Mouse (Mus musculus) layer of hippocampus, postnatal 36 days (tissue): ENCODE data around the gene Gm11273. TPM values are rescaled to one million over a fixed set of nuclear protein-coding genes. Genes with fewer than 3 reads are reported as not detected.
A peak's percentile ranks its signal among the peaks of the same experiment; 100 is the strongest.
"Not testable (repeated sequence)": the region's sequence is repeated elsewhere in the genome, so short reads cannot be mapped to it uniquely, and the experiment has no call there.

Experiments used
- DNase-seq, 2 experiments: peaks; one replicate each; pipeline ENCODE4 v3.0.0; 2022
- total RNA-seq, 2 experiments: library from RNA; stranded (reverse); gene quantifications; 2 replicates each; pipeline ENCODE4 v1.2.3; 2021

The Gm11273 gene
- total RNA-seq: 10 to 100 TPM; 49.1 to 63.4 TPM

DNA sequence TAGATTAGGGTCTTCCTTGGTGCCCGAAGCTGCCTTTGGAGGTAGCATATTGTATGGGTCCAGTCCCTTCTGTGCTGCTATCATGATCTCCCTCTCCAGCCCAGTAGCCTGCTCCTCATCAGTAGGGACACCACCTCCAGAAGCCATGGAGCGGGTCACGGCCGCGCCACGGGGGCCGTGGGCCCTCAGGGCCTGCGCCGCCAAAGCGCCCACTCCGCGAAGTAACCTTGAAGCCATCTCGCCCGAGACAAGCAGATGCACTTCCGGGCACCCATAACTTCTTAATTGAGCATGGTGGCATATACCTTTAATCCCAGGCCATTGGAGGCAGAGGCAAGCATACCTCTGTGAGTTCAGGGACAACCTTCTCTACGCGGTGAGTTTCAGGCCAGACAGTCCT is at the start of gene Gm11273:
Gm11273 (minus strand) TSS at position 237 of the 400 bp plus-strand sequence.
- not testable (repeated sequence) for DNase-seq

- DNase-seq: no peak
These were observed 49.3 kb upstream of the Gm11273 start for GRCm38 (mm10) chr13:21550416-21551110.

- no peak for DNase-seq
These were observed 48.3 kb upstream of the Gm11273 start for GRCm38 (mm10) chr13:21549487-21549886.

DNA sequence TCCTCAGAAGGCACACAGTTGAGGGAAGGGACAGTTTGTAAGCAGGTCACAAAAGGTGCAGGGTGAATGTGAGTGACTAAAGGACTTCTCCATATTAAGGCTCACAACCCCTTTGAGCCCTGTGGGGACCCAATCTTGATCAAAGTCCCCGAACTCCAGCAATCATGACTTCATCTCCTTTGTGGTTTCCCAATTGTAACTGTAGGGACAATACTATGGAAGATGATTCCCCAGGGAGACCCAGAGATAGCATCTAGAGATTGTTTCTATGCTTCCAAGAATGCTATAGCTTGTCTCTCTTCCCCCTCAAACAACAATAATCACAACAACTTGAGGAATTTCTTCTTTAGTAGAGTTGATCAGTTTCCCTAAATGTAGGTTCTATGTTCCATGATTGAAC is 41.5 kb upstream of the Gm11273 start, which contains the start of gene Olfr1366:
Olfr1366 (minus strand) TSS at position 101 of the 400 bp plus-strand sequence.
- DNase-seq: no peak

DNA sequence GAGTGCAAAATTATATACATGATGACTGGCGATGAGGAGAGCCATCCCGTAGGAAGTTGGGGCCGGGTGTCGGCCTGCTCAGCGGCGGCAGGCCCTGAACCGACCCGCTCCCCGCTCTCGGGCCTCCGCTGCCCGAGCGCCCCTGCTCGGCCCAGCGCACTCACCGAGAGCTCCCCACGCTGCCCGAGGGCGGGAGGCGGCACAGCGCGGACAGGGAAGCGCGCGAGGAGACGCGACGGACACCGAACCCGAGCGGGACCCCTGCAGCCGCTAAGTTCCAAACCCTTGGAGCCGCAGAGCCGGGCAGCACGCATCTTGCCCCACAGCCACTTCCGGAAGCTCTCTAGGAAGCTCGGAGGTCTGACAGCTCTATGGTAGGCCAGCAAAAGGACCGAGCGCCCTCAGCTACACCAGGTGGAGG is 29.6 kb upstream of the Gm11273 start, which contains the start of gene Zkscan8:
Zkscan8 (minus strand) TSS at position 340 of the 421 bp plus-strand sequence.
- peak; percentile 88 to 91 for DNase-seq

- DNase-seq: no peak
These were observed 28.9 kb upstream of the Gm11273 start for GRCm38 (mm10) chr13:21530136-21530535.

GRCm38 (mm10) chr13:21506221-21506649 is 5.0 kb upstream of the Gm11273 start:
- peak; percentile 71 to 80 for DNase-seq

DNA sequence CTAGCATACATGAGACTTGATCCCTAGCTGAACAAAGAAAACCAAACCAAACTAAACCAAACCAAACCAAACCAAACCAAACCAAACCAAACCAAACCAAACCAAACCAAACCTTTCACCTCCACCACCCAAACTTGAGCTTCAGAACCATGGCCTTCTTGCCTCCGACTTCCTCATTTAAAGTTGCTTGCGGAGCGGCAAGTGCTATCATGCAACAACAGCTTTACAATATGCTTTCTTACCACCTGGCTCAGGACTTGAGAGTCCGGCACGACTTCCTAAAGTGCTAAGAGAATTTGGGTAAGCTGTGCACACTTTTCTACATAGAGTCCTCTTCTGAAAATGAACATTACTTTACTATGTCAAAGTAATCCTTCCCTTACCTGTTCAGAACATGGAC is 1.1 kb upstream of the Gm11273 start:
- DNase-seq: no peak

GRCm38 (mm10) chr13:21495080-21495479 is 6.1 kb downstream of the Gm11273 start, which contains the start of gene AK157302:
AK157302 (plus strand) TSS chr13:21495223.
- no peak for DNase-seq

GRCm38 (mm10) chr13:21492847-21493246 is 8.4 kb downstream of the Gm11273 start:
- no peak for DNase-seq

- DNase-seq: no peak
These were observed 14.3 kb downstream of the Gm11273 start for GRCm38 (mm10) chr13:21486881-21487280.

DNA sequence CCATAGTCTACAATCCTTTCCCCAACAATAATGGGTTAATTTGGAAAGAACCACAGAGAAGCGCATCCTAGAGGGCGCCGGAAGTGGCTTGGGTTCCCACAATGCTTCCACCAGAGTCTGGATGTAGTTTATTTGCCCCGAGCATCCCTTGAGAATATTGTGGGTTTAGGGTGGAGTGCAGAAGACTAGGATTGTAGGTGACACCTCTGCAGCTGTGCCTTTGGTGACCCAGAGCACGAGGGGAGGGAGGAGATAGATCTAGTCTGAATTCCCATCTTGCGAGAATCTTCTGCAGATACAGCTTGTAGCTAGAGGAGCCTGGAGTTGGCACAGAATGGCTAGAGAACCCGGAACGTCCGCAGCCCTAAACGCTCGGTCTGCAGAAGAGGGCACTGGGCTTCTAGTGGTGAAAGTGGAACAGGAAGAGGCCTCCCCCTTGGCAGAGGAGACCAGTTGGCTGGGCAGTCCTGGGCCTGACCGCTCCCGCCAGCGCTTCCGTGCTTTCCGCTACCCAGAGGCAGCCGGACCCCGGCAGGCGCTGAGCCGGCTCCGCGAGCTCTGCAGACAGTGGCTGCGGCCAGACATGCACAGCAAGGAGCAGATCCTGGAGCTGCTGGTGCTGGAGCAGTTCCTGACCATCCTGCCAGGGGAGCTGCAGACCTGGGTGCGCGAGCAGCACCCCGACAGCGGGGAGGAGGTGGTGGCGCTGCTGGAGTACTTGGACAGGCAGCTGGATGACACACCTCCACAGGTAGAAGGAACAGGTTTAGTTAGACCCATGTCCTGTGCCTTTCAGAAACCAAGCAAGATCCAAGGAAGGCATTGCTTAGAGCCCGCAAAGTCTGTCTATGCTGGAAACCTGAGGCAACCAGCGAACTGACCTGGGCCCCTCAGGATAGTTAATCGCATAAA is 22.2 kb downstream of the Gm11273 start, which contains the start of the genes Zkscan4 and Gm10065:
Zkscan4 (plus strand) TSS at position 149 of the 912 bp plus-strand sequence.
Gm10065 (minus strand) TSS at position 683 of the 912 bp plus-strand sequence.
- peak; percentile 70 to 75 for DNase-seq

- no peak for DNase-seq
These were observed 28.8 kb downstream of the Gm11273 start for GRCm38 (mm10) chr13:21472427-21472826.

DNA sequence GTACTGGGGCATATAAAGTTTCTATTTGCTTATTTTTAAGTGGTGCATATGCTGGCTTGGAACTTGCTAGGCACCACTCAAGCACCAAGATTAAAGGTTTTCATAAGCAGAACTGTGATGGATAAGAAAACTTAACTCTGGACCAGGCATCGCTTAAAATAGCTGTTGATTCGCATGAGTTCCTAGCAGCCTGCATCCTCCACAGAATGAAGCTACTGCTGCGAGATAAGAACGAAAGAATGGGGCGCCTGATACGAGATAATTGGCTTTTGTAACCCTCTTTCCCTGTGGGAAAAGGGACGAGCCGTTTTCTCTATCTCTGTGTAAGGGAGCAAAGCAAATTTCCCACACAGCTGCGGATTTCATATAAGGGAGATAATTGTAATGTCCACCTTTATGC is 32.1 kb downstream of the Gm11273 start:
- no peak for DNase-seq

GRCm38 (mm10) chr13:21468061-21469019 is 32.9 kb downstream of the Gm11273 start, which contains the start of gene Nkapl:
Nkapl (minus strand) TSS chr13:21468509.
- peak; percentile 74 to 77 for DNase-seq

DNA sequence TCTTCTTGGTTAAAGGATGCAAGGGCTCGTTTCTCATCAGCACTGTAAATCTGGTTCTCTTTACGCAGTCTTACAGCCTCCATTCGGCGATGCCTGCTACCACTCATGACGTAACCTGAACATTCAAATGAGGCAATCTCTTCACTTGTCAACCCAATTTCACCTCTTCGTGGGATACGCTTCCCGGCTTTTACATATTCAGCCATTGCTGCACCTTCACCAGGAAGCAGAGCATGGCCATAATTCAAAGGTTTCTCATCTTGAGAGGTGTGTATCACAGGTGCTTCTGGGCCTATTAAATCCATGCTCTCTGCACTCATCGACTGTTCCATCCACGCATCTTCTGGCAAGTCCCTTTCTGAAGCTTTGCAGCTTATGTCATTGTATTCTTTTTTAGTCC is 33.9 kb downstream of the Gm11273 start:
- DNase-seq: no peak

GRCm38 (mm10) chr13:21462516-21462915 is 38.7 kb downstream of the Gm11273 start:
- DNase-seq: not testable (repeated sequence)

GRCm38 (mm10) chr13:21456347-21456746 is 44.9 kb downstream of the Gm11273 start:
- DNase-seq: no peak

- no peak for DNase-seq
These were observed 47.1 kb downstream of the Gm11273 start for GRCm38 (mm10) chr13:21454133-21454532.

GRCm38 (mm10) chr13:21453449-21453848 is 47.8 kb downstream of the Gm11273 start, which contains the start of gene Zscan26:
Zscan26 (minus strand) TSS chr13:21453730.
- peak; percentile 82 to 85 for DNase-seq

- DNase-seq: peak in 1 of 2 experiments; percentile 16
These were observed 48.2 kb downstream of the Gm11273 start for GRCm38 (mm10) chr13:21453042-21453441.
